Mouse (Mus musculus): Measurements from ENCODE around the gene Birc5. TPM values are rescaled to one million over a fixed set of nuclear protein-coding genes. Genes with fewer than 3 reads are reported as not detected.
A peak's percentile ranks its signal among the peaks of the same experiment; 100 is the strongest.

The Birc5 gene
- polyA plus RNA-seq, 1 experiment, result 47.2 TPM

DNA sequence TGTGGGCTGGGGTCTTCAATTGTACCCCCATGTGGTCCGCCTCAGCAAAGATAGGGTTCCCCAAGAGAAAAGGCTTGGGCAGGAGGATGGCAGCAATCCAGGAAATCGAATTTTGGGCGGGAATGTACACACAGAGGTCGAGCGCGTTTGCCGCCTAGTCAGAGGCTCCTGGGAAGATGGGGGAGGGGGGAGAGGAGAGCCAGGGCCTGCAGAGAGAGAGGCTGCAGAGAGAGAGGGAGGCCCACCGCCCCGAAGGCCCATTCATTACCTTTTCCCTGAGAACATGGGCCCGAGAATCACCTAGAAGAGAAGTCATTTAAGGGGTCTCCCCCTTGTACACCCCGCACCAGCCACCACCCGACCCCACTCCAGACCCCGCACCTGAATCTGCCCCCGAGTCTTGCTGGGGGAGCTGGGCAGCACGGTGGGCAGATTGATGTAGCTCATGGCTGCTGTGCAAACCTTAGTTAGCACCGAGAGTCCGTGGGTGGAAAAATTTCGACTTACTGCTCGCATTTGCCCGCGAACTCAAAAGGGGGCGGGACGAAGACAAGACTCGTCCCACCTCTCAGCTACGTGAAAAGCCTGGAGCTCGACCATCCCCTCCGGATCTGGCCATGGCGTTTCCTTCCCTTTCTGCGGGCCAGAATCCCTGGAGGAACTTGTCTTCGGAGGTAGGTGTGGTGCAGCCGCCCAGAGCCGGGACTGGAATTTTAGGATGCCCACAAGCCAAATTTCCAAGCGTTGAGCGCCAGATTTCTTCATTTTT, 23.5 kb upstream of the Birc5 start, which contains the start of the genes Afmid and Tk1:
Gene Afmid, plus strand, starts transcription at position 592 of the 769 bp plus-strand sequence.
Gene Tk1, minus strand, starts transcription at position 760 of the 769 bp plus-strand sequence.
- TF ChIP-seq TAL1 (IDR thresholded peaks at IDR 0.05; ENCODE audit: low read length) (no peak), GATA1 (IDR thresholded peaks at IDR 0.05; ENCODE audit: low read length) (no peak)
- no peaks in the 10 kb centered on the region for H3K27me3 ChIP-seq (ENCODE audit: control insufficient read depth)
- H3K36me3 ChIP-seq (ENCODE audit: control insufficient read depth), result peaks cover 54% of the 10 kb centered on the region
- peak within 1 kb of the TSS; percentile 86 for H3K4me3 ChIP-seq (replicated peaks)
- H3K9me3 ChIP-seq (ENCODE audit: control insufficient read depth, low read length), result no peaks in the 10 kb centered on the region
- peaks cover 94% of the 10 kb centered on the region for H3K4me1 ChIP-seq (ENCODE audit: control insufficient read depth)

DNA sequence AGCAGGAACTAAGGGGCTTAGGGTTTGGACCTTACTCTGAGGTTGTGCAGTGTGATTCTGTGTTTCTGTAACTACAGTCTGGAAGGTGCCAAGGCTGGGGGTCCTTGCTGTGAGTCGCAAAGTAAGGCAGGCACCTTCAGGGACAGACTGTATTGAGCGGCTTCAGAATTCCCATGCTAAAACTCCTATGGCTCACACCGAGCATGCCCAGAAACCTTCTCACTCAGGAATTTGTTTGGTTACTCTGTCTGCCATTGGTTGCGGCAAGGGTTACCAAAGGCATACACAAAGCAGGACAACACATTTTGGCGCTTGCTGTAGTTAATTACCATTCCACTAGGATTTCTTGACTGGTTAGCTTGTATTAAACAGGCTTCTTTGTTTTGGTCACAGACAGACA, 22.9 kb upstream of the Birc5 start:
- Histone ChIP-seq H3K4me3 (replicated peaks) (peak overlapping the region; percentile 86), H3K36me3 (ENCODE audit: control insufficient read depth) (peaks cover 53% of the 10 kb centered on the region), H3K4me1 (ENCODE audit: control insufficient read depth) (peaks cover 97% of the 10 kb centered on the region), H3K9me3 (ENCODE audit: control insufficient read depth, low read length) (no peaks in the 10 kb centered on the region), H3K27me3 (ENCODE audit: control insufficient read depth) (no peaks in the 10 kb centered on the region)
- TF ChIP-seq TAL1 (IDR thresholded peaks at IDR 0.05; ENCODE audit: low read length), result no peak

GRCm38 (mm10) chr11:117826916-117827315, 22.1 kb upstream of the Birc5 start:
- H3K4me1 ChIP-seq (ENCODE audit: control insufficient read depth), result peaks cover 97% of the 10 kb centered on the region
- H3K36me3 ChIP-seq (ENCODE audit: control insufficient read depth), result peaks cover 46% of the 10 kb centered on the region
- TF ChIP-seq GATA1 (IDR thresholded peaks at IDR 0.05; ENCODE audit: low read length) (no peak), TAL1 (IDR thresholded peaks at IDR 0.05; ENCODE audit: low read length) (no peak)
- no peaks in the 10 kb centered on the region for H3K27me3 ChIP-seq (ENCODE audit: control insufficient read depth)
- H3K9me3 ChIP-seq (ENCODE audit: control insufficient read depth, low read length), result no peaks in the 10 kb centered on the region
- H3K4me3 ChIP-seq (replicated peaks), result peak overlapping the region; percentile 86

DNA sequence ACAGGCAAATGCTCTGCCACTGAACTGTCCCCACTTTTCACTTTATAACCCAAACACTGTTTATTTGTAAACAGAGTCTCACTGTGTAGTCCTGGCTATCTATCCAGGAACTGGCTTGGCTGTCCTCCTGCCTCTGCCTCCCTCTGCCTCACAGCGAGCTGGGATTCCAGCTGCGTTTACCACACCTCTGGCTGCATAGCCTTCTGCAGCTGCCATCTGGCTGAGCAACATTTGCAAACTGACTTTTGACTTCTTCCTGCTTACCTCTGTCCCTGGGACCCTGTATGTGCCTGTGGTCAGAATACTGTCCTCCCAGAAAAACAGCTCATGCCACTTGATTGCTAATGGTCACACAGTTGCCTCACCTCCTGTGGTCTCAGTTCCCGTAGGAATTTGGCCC, 21.7 kb upstream of the Birc5 start:
- H3K27me3 ChIP-seq (ENCODE audit: control insufficient read depth), result no peaks in the 10 kb centered on the region
- H3K4me1 ChIP-seq (ENCODE audit: control insufficient read depth), result peaks cover 98% of the 10 kb centered on the region
- peaks cover 42% of the 10 kb centered on the region for H3K36me3 ChIP-seq (ENCODE audit: control insufficient read depth)
- peak overlapping the region; percentile 86 for H3K4me3 ChIP-seq (replicated peaks)
- no peaks in the 10 kb centered on the region for H3K9me3 ChIP-seq (ENCODE audit: control insufficient read depth, low read length)
- TF ChIP-seq TAL1 (IDR thresholded peaks at IDR 0.05; ENCODE audit: low read length) (no peak), GATA1 (IDR thresholded peaks at IDR 0.05; ENCODE audit: low read length) (no peak)

GRCm38 (mm10) chr11:117828149-117828887, 20.7 kb upstream of the Birc5 start:
- Histone ChIP-seq H3K36me3 (ENCODE audit: control insufficient read depth) (peaks cover 36% of the 10 kb centered on the region), H3K9me3 (ENCODE audit: control insufficient read depth, low read length) (no peaks in the 10 kb centered on the region), H3K4me3 (replicated peaks) (peak overlapping the region; percentile 86), H3K27me3 (ENCODE audit: control insufficient read depth) (no peaks in the 10 kb centered on the region), H3K4me1 (ENCODE audit: control insufficient read depth) (peaks cover 96% of the 10 kb centered on the region)
- TF ChIP-seq GATA1 (IDR thresholded peaks at IDR 0.05; ENCODE audit: low read length), result no peak
- TF ChIP-seq TAL1 (IDR thresholded peaks at IDR 0.05; ENCODE audit: low read length), result no peak

GRCm38 (mm10) chr11:117828888-117829604, 20.0 kb upstream of the Birc5 start:
- no peaks in the 10 kb centered on the region for H3K9me3 ChIP-seq (ENCODE audit: control insufficient read depth, low read length)
- peaks cover 29% of the 10 kb centered on the region for H3K36me3 ChIP-seq (ENCODE audit: control insufficient read depth)
- no peaks in the 10 kb centered on the region for H3K27me3 ChIP-seq (ENCODE audit: control insufficient read depth)
- peak overlapping the region; percentile 10 for H3K4me3 ChIP-seq (replicated peaks)
- TF ChIP-seq TAL1 (IDR thresholded peaks at IDR 0.05; ENCODE audit: low read length), result no peak
- TF ChIP-seq GATA1 (IDR thresholded peaks at IDR 0.05; ENCODE audit: low read length), result no peak
- peaks cover 93% of the 10 kb centered on the region for H3K4me1 ChIP-seq (ENCODE audit: control insufficient read depth)

DNA sequence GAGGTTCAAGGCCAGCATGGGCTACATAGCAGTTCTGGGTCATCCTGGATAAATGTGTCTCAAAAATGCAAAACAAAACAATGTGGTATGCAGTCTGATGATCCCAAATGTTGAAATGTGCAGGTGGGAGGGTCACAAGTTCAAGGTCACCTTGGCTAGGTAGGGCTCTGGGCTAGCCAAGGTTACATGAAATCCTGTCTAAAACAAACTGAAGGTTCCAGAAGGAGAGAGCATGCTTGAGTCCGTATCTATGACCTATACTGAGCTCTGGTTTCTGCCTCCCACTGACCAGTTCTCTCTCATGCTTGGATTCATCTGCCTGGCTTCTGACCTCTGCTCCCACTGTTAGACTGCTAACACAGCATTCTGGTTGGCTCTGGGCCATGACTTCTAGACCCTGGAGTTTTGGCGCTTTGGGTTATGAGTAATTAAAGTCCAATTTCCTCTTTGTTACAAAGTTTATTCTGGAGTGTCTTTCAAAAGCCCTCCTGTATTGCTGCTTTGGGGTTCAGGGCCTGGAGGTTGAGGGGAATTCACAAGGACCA, 19.3 kb upstream of the Birc5 start:
- no peaks in the 10 kb centered on the region for H3K27me3 ChIP-seq (ENCODE audit: control insufficient read depth)
- TF ChIP-seq GATA1 (IDR thresholded peaks at IDR 0.05; ENCODE audit: low read length) (no peak), TAL1 (IDR thresholded peaks at IDR 0.05; ENCODE audit: low read length) (no peak)
- H3K36me3 ChIP-seq (ENCODE audit: control insufficient read depth), result peaks cover 23% of the 10 kb centered on the region
- H3K4me3 ChIP-seq (replicated peaks), result no peak overlapping the region
- H3K4me1 ChIP-seq (ENCODE audit: control insufficient read depth), result peaks cover 94% of the 10 kb centered on the region
- H3K9me3 ChIP-seq (ENCODE audit: control insufficient read depth, low read length), result no peaks in the 10 kb centered on the region

DNA sequence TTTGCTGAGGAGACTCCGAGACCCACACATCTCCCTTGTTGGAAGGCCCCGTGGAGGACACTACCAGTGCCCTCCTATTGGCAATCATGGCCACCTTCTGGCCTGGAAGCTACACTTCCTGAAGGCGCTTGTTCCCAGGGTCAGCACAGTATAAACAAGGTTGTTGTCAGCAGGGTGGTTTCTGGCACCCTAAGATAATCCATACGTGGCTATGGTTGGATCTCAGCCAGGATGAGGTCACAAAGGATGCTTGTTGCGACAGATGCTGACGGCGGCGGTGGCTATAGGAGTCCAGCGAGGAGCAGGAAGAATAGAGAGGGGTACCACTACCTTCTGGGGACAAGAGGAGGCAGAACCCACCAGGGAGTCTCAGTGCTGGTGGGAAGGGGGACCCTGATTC, 18.6 kb upstream of the Birc5 start:
- Histone ChIP-seq H3K27me3 (ENCODE audit: control insufficient read depth) (no peaks in the 10 kb centered on the region), H3K4me3 (replicated peaks) (peak overlapping the region; percentile 34), H3K9me3 (ENCODE audit: control insufficient read depth, low read length) (no peaks in the 10 kb centered on the region), H3K4me1 (ENCODE audit: control insufficient read depth) (peaks cover 95% of the 10 kb centered on the region), H3K36me3 (ENCODE audit: control insufficient read depth) (peaks cover 27% of the 10 kb centered on the region)
- TF ChIP-seq TAL1 (IDR thresholded peaks at IDR 0.05; ENCODE audit: low read length), result no peak
- TF ChIP-seq GATA1 (IDR thresholded peaks at IDR 0.05; ENCODE audit: low read length), result no peak
